Mouse (Mus musculus) 416B (cell line): ENCODE results near the gene 4930432K21Rik.
A peak's percentile ranks its signal among the peaks of the same experiment; 100 is the strongest.

Source experiments
- DNase-seq: peaks from one replicate; pipeline ENCODE4 v3.0.0; 2011; ENCODE audit warnings: low read depth

4930432K21Rik gene

DNA sequence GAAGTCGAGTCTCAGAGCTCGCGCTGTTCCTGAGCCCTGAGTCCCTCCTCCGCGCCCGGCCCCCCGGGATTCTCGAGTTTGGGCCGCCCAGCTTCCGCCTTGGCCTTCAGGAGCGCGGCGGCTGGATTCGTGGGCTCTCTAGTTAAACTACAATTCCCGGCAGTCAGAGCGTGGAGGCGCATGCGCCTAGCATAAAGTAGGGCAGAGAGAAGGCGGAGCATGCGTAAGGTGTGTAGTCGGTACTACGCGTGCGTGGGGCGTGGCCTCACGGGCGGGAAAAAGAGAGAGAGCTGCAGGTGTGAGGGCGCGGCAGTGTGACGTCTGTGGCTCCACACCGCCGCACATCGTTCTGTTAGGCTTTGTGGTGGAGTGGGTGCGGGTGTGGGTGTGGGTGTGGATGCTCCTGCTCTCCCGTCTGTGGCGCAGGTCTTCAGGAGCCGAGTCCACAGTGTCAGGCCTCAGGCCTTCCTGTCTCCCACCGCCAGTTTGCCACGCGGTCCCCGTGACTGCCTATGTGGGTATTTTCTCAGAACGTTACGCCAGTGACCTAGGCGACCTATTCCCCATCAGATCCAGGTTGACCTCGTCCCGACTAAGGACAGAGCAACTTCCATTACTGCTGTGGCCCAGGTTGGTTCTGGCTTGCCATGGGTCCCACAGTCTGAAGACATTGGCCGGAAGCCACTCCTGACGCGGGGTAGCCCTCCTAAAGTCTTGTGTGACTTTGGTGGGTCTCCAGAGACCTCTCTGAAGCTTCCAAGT lies at the start of gene 4930432K21Rik, which contains the start of gene Cc2d1a:
TSS of gene 4930432K21Rik (plus strand) at position 257 of the 762 bp plus-strand sequence.
TSS of gene Cc2d1a (minus strand) at position 168 of the 762 bp plus-strand sequence.
- peak; percentile 97 for DNase-seq

DNA sequence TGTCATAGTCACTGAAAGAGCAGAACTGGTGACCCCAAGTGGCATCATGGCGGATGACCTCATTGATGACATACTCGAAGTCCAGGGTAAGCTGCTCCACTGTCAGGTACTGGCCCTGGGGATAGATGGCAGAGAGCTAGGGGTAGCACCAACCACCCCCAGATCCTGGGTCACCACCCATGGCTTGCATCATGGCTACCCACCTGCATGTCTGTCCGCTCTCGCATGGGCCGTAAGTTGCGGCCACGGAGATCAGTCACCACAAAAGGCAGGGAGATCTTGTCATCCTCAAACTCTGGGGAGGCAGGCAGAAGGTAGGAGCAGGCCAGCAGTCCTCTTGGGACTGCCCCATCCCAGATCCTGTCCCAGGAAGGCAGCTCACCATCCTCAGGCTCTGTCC lies 49.4 kb upstream of the 4930432K21Rik start:
- no peak for DNase-seq

DNA sequence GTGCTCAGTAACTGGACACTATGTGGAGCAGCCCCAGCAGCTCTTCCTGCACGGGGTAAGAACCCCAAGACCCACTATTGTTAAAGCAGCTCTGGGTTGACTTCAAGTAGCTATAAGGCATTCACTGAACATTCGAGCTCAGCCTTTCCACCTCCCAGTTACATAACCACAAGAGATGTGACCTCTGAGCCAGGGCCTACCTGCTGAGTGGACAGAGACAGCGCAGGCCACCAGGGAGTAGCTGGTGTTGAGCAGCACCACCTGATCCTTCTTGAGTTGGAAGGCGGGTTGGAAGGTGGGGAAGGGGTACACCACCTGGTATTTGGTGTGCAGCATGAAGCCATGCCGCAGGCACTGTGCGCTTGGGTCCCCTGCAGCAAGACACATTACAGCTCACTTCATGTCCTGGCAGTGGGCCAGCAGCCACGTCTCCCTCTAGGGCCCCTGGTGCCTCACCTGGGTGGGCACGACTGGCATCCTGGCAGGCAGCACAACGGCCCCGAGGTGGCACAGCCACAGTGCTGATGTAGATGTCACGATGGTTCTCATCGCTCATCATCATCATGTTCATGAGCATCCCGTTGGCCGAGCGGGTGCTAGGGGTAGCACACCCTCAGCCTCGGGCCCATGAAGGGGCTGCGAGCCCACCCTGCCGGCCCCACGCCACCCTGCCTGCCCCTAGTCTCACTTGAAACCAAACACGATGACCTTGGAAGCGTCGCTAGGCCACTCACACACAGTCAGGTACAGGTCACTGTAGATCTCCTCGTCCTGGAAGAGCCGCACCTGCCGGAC lies 46.2 kb upstream of the 4930432K21Rik start:
- no peak for DNase-seq

DNA sequence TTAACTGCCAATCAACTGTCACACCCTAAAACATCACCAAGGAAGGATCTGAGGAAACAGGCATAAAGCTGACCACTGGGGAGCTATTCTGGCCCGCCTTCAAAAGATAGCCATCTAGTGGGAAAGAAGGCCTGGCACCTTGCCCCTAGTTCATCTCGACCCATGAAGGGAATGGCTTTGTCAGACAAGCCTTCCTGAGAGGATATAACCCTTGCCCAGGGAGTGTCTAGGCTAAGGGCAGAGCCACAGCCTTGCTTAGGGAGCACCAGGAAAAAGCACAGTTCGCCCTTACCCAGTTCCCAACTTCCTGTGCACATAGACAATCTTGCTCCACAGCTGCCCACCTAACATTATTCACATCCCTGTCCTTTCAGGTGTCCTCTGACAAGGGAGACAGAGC lies 44.2 kb upstream of the 4930432K21Rik start:
- DNase-seq: peak; percentile 45

DNA sequence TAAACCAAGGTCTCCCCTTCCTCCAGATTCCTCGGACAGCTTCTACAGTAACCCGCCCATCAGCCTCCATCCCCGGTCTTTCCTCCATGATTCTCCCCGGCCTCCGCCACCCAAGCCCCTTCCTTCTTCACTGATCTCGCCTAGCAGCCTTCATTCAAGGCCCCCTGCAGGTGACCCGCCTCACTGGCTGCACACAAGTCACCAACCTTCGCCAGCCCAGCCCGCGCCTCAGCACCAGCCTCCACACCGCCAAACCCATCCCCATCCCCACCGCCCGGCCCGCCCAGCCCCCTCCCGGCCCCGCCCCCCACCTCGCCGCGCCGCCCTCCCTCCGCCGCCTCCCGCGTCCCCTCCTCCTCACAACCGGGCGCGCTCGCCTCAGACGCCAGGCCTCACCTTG lies 43.6 kb upstream of the 4930432K21Rik start:
- peak; percentile 85 for DNase-seq

DNA sequence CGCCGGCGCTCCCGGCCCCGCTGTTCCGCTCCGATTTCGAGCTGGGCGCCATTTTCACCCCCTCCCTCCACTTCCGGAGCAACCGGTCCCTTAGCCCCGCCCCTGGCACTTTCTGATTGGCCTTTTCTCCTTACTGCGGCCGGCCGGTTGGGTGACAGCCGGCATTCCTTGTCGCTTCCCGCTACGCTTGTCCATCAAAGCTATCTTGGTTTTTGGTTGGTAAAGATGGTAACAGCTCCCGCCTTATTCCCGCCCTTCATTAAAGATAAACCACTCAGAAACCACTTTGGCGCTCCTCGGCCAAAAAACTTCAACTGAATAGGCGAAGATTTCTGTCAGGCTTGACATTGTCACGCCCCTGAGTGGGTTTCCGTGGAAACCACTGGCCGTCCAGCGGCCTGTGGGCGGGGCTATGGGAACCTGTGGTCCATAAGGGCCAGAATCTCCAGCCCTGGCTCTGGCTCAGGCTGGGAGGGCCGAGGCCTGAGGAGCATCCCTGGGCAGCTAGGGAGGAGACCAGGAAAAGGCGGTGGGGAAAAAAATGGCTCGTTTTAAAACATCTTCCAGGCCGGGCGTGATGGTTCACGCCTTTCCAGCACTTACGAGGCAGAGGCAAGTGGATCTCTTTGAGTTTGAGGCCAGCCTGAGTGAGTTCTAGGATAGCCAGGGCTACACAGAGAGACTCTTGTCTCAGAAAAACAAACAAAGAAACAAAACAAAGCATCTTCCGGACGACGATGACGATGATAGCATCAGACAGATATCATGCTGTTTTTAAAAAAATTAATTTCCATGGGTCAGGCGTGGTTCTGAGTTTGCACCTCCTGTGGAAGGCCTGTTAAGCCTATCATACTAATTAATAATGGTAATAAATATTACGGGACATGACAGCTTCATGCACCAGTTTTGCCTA lies 42.9 kb upstream of the 4930432K21Rik start, which contains the start of gene Dcaf15:
TSS of gene Dcaf15 (minus strand) at position 72 of the 913 bp plus-strand sequence.
- peak; percentile 100 for DNase-seq

DNA sequence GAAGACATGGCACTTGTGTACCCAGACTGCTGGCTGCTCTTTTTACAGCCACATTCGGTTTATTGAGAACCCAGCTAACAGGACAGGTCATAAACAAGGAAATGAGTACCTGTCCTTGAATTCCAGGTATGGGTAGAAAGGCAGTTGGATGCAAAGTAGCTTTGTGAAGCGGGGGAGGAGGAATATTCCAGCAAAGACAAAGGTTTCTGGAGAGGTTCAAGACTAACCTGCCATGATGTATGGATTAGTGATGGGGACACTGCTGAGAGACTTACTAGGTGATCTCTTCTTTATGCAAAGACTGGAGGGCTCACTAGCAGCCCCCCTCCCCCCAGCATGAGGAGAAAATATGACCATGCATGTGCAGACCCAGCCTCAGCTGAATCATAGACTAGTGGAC lies 42.1 kb upstream of the 4930432K21Rik start:
- DNase-seq: no peak

DNA sequence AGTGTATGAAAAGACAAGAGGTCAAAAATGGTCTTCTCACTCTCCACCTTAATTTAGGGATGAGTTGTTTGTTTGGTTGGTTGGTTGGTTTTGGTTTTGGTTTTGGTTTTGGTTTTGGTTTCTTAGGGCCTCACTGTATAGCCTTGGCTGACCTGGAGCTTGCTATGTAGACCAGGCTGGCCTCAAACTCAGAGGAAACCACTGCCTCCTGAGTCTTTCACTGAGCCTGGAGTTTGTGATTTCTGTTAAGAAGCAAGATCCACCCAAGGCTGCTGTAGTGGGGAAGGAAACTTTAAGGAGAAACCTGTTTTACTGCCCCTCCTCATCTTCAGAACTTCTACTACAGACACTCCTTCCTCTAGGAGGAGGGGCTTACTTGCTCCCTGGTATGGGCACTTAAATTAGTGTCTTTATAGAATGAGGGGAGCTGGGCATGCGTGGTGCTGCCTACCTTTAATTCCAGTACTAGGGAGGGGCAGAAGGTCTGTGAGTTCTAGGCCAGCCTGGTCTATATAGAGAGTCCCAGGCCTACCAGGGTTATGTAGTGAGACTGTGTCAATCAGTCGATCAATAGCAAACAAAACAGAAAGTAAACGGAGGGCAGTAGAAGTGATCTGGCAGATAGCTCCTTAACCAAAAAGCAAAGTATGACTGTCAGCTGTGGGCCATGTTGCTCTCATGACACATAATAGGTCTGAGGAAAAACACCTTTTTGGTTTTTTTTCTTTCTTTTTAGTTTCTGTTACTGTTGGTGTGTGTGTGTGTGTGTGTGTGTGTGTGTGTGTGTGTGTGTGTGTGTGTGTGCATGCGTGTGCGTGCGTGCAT lies 41.4 kb upstream of the 4930432K21Rik start:
- DNase-seq: no peak

DNA sequence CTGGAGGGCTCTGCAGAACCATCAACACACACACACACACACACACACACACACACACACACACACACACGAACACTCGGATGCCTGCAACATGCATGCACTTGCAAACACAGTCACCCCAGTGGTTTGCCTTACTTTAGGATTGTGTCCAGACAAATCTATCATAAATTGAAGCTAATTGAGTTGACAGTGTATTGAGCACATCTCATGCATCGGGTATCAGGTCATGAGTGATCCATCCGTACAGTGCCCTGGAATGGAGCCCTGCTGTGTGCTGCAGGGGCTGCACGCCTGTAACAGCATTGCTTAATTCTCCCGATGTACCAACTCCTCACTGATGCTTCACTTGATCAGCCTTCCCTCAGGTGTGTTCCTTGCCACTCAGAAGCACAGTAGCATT lies 32.2 kb upstream of the 4930432K21Rik start:
- no peak for DNase-seq

DNA sequence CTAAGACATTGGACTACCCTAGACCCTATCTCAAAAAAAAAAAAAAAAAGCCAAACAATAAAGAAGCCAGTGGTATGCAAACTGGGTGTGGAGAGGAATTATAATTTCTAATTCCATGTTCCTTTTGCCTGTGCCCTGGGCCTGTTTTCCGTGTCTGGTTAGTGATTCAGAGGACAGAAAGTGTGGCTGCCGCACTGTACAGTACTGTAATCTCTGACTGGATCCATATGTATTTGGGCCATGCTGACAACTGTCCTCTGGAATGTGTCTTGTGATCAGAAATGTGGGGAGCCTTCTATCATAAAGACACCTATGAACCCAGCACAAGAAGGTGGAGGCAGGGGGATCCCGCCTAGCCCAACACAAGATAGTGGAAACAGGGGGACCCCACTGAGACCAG lies 25.7 kb upstream of the 4930432K21Rik start:
- no peak for DNase-seq

DNA sequence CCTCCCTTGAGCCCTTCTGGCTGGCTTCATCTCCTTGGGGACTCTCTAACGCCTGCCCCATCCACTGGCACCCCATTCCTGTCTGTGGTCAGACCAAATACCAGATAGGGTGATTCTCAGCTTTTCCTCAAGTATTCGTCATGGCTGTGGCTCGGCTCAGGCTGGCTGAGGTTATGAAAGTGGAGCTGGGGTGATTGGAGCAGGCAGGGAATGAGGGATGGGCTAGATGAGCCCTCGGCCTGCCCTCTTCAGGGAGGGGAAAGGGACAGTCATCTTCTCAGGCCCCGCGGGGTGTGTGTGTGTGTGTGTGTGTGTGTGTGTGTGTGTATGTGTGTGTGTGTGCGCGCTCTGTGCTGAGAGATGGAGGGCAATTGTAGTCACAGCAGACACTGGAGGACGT lies 22.2 kb upstream of the 4930432K21Rik start, which contains the start of gene Podnl1:
TSS of gene Podnl1 (plus strand) at position 334 of the 400 bp plus-strand sequence.
- DNase-seq: no peak

DNA sequence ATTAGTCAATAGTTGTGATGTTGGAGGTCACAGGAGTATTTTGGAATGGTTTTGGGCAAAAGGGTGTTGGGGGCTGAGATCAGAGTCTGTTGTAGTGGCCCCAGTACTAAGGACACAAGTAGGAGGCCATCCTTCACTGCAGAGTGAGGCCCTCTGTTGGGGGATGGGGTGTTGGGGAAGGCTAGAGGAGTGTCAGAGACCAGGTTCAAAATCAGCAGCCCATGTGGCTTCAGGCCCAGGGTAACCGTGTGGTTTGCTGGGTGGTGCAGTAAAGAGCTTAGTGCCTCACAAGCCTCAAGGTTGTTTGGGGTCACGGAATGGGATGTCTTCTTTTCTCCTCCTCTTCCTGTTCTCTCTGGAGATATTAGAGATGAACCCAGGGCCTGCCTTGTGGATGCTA lies 21.1 kb upstream of the 4930432K21Rik start:
- no peak for DNase-seq

DNA sequence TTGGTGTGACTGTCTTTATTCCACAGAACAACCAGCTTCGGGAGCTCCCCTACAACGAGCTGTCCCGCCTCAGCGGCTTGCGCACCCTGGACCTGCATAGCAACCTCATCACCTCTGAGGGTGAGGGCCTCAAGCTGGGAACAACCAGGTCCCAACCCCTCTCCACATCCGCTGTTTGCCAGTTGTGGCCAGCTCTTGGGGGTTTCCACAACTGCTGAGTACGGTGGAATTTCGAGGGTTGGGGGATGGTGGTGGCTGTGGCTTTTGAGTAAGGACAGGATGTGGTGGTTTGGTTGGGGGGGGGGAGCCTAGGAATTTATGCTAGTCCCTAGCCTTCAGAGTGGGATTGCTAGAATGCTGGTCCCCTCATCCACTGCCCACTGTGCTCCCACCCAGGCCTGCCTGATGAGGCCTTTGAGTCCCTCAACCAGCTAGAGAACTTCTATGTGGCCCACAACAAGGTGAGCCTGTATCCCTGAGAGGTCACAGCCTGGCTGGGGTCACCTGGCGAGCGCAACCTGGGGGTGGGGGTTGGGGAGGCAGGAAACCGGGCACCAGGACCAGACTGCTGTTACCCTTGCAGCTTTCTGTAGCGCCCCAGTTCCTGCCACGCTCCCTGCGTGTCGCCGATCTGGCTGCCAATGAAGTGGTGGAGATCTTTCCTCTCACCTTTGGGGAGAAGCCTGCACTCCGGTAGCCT lies 20.5 kb upstream of the 4930432K21Rik start:
- peak; percentile 75 for DNase-seq

DNA sequence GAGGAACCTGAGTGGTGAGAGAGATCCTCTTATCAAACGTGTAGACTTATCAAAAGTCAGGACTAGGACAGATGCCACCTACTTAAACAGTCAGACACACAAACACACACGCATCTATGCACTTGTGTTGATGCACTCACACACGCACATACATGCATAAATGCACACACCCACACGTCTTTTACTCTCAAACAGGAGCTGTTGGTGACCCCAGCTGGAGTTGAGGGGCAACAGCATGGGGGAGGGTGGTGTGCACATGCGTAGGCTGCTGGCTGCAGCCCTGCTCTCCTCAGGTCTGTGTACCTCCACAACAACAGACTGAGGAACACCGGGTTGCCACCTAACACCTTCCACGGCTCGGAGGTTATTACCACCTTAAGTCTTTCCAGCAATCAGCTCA lies 19.5 kb upstream of the 4930432K21Rik start:
- DNase-seq: peak; percentile 30

DNA sequence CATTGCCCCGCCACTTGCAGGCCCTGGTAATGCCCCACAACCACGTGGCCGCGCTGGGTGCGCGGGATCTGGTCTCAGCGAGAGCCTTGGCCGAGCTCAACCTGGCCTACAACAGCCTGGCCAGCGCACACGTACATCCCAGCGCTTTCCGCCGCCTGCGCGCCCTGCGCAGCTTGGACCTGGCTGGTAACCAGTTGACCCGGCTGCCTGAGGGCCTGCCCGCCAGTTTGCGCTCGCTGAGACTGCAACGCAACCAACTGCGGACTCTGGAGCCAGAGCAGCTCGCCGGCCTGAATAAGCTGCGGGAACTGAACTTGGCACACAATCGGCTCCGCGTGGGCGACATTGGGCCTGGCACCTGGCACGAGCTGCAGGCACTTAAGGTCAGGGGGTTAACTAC lies 17.0 kb upstream of the 4930432K21Rik start:
- no peak for DNase-seq

DNA sequence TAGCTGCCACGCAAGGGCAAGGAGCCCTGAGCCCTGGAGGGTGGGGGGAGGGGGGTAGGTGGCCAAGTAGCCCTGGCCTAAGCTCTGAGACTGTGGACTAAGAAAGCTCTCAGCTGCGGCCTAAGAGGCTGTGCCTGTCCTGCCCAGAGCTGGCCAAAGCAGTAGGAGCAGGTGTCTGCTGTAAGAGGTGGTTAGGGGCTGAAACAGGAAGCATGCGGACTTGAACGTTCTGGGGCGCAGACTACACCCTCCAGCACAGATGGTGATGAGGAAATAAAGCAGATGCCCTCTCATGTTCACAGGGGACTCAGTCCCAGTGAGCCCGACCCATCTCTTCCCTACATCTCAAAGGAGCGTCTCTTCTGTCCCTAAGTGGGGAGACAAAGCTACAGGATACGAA lies 15.6 kb upstream of the 4930432K21Rik start:
- DNase-seq: no peak

DNA sequence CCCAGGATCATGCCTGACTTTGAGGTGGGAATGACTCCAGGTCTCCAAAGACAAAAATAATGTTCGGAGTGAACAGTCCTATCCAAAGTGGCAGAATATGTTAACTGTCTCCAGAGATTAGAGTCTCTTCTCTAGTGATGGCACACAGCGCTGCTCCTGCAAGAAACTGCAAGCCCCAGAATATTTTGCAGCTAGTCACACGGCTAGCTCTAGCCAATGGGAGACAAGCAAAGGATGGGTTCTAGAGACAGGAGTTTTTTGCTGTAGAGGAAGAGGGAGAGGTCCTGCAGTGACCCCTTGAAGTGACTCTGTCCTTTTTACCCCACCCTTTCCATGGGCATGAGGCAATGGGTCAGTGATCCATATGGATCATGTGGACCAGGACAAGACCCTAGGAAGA lies 10.0 kb upstream of the 4930432K21Rik start:
- DNase-seq: no peak

DNA sequence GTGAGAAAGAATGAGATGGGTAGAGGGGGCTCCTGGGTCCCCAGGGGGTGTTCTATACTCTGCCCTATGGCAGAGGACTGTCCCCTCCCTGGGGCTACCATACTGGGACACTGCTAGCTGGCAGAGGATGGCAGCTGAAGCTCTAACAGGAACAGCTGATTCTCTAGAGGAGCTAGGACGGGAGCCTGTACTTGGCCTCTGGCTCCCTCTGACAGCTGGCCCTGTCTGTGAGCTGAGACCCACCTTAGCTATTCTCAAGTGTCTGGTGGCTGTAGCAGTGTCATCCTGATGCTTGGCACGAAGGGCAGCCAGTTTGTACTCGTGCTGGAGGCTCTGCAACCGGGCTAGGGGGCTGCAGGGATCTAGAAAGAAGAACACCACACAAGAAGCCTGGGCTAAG lies 7.0 kb upstream of the 4930432K21Rik start:
- no peak for DNase-seq

DNA sequence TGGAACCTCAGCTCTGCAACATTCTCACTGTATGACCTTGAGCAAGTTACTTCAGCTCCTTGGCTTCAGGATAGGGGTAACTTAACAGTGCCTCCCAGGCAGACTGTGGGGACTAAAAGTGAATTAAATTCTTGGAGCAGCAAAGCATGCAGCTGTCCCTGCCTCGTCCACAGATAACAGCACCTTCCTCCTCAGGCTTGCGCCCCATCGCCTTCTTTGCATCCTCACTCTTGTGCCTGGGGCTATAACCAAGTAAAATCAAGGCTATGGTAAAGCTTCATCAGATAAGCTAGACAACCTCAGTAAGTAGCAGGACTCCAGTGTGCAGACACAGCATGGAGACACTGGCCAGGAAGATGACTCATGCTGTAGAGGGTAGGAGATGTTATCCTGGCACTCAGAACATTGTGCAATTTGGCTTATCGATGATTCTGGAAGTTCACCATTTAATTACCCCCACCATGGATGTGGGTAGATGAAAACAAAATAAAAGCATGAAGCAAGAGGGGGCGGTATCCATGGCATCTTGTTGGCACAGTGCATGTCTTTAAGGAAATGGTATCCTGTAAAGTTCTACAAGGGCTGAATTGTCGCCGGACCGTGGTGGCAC lies 3.1 kb upstream of the 4930432K21Rik start:
- peak; percentile 95 for DNase-seq

DNA sequence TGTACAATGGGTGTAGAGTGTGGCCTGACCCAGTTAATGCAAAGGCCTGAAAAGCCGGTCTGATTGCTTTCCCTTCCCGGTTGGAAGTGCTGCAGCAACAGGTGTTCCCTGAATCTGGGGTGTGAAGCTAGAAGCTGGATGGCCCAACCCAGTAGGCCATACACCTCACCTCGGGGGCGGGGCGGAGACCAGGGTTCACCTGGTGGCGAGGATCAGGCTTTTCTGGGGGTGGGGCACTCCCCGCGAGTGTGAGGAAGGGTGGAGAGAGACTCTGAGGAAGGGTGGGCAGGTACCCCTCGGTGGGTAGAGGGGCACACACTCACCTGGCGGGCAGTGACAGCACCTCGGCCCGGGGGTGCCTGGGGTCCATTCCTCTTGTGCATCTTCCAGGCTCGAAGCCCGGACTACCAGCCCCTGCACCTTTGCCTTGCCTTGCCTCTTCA lies 480 bp upstream of the 4930432K21Rik start:
- no peak for DNase-seq
